Mouse (Mus musculus) layer of hippocampus, adult 9-10 months (tissue): ENCODE results near the gene Slmap.
"Not testable (repeated sequence)": the region's sequence is repeated elsewhere in the genome, so short reads cannot be mapped to it uniquely, and the experiment has no call there.

Experiments
- DNase-seq: peaks from one replicate; pipeline ENCODE4 v3.0.0; 2022; ENCODE audit warnings: low spot score

Gene Slmap

DNA sequence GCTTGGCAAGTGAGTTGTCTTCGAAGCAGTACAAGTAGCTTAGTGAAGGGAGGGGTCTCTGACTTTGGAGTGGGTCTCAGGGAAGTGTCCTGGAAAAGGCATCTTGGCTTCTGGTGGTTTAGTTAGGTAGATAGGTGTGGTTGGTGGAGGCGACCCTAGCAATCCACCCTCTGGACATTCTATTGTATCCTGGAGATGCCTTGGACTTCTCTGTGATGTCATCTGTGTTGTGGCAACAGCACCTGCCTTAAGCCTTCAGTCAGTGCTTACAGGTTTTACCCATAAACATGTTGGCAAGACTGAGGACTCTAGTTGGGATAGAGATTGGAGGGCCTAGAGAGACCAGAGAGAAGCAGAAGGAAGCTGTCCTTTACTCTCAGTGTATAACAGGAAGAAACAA, 145.8 kb downstream of the Slmap start:
- DNase-seq = not testable (repeated sequence)

DNA sequence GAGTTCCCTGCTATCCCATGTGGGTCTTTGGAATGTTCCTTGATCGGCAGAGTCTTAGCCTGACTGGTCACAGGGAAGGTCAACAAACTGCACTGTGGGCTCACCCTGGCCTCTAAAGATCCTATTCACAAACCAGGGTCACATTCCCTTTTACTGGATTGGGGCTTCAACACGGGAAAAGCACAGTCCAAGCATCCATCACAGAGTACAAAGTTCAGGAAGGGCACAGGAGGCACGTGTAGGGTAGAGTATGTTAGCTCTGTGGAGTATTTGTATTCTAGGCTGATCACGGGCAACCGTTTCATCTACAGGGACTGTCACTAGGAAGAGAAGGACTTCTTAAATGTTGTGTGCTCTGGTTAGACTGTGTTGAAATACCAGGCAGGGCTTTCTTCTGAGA, 147.7 kb downstream of the Slmap start:
- DNase-seq = not testable (repeated sequence)

DNA sequence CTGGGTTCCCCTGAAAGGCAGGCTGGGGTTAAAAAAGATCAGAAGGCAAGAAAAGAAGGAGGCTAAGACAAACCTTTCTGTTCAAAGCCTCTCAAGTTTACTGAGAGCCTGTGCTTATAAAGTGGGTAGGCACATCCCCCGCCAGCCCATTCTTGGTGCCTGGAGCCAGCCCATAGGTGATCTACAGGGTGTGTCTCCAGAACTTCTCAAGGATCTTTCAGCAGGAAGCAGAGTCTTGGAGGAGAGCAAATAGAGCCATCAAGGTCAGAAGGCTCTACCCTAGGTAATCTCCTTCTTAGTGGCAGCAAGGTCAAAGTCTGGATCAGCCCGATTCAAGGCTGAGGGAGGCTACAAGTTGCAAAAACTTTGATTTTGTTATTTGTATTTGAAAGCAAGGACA, 149.1 kb downstream of the Slmap start:
- not testable (repeated sequence) for DNase-seq

DNA sequence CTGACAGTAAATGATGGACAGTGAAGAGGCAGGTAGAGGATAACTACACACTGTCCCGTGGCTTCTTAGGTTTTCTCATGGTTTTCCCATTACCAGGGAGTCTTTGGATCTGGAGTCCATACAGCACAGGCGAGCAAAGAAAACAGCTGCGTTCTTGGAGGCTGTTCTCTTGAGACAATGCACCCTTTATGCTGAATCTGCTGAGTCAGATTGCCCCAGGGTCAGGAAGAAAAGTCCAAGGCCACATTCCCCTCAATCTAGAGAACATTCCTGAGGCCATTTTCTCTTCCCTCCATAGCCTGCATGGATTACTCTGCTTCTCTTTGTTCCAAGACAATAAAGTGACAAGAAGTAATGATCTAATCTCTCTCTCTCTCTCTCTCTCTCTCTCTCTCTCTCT, 155.7 kb downstream of the Slmap start:
- no peak for DNase-seq

DNA sequence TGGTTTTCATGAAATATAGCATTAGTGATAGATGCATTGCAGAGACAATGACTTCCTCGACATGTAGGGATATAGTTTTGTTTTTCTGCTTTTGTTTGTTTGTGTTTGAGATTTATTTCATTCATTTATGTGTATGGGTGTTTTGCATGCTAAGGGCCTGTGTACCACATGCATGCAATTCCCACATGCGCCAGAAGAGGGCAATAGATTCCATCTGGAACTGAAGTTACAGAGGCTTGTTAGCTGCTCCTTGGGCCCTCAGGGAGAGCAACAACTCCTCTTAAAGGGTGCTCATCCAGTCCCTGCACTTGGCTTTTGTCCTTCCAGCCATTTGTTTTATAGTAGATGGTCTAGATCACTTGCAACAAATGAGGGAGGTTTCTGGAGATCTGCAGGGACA, 158.1 kb downstream of the Slmap start:
- DNase-seq = peak; percentile 21
